Mouse (Mus musculus): Measurements from ENCODE around the gene Actr3b.
A peak's percentile ranks its signal among the peaks of the same experiment; 100 is the strongest.
"Not testable (repeated sequence)": the region's sequence is repeated elsewhere in the genome, so short reads cannot be mapped to it uniquely, and the experiment has no call there.

The Actr3b gene

GRCm38 (mm10) chr5:25791570-25791969, 31.8 kb downstream of the Actr3b start:
- peak; percentile 38 for DNase-seq

- DNase-seq, result no peak
These were observed 38.0 kb downstream of the Actr3b start for GRCm38 (mm10) chr5:25797776-25798175.

DNA sequence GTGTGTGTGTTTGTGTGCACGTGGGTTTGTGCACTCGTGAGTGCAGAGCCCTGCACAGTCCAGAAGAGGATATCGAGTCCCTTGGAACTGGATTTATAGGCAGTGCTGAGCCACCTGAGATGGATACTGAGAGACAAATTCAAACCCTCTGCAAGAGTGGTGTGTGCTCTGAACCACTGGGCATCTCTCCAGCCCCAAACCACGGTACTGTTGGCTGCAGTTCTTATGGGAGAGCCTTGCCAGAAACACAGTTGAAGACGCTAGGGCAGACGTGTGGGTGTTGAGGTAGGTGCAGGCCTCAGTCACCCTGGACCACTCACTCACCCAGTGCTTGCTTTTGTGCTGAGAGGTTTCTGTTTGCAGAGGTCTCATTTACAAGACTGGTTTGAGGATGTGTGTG, 41.1 kb downstream of the Actr3b start:
- no peak for DNase-seq

- no peak for DNase-seq
These were observed 41.9 kb downstream of the Actr3b start for GRCm38 (mm10) chr5:25801744-25802143.

- DNase-seq, result no peak
These were observed 44.8 kb downstream of the Actr3b start for GRCm38 (mm10) chr5:25804569-25804968.

DNA sequence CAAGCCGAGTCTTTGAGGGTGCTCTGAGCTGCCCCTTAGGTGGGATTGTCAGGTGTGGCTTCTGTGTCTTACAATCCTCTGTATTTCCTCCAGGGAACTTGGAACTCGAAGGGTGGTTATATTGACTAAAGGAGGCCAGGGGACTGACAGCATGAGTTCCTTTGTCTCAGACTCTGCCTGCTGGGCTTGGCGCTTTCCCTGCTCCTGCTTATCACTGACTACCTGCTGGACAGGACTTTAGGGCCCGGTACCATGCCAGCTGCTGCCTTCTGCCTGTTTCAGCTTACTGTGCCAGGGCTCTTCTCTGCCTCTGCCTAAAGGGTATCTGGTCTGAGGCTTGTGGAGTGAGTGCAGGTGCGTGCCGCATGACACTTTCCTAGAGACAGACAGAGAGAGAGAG, 53.1 kb downstream of the Actr3b start:
- DNase-seq, result no peak

DNA sequence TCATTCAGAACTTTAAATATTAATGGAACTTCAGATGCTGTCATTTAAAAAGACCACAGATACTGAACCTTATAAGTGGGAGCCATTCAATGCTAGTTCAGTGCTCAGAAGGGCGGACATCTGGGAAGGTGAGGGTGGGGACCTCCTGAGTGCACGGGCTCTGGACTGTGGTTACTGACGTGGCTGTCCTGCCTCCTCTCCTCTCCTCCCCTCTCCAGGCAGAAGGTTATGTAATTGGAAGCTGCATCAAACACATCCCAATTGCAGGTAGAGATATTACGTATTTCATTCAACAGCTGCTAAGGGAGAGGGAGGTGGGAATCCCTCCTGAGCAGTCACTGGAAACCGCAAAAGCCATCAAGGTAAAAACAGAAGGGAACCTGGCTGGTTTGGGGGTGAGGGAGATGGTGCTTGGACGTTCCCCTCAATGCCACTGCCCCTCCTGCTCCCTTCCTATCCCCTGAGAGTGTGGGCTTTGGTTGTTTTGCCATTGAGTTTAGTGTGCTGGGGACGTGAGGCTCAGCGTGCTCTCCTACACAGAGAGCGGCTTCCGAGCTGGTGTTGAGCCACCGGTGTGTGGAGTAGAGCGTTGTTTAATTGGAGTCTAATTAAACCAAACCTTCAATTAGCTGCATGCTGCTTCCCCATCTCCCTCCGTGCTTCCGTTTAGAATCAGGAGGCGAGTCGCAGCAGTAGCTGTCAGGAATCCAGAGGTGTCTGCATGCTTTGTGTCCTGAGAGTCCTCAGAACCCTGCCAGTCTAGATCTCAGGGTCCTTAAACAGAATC, 69.7 kb downstream of the Actr3b start:
- no peak for DNase-seq

DNA sequence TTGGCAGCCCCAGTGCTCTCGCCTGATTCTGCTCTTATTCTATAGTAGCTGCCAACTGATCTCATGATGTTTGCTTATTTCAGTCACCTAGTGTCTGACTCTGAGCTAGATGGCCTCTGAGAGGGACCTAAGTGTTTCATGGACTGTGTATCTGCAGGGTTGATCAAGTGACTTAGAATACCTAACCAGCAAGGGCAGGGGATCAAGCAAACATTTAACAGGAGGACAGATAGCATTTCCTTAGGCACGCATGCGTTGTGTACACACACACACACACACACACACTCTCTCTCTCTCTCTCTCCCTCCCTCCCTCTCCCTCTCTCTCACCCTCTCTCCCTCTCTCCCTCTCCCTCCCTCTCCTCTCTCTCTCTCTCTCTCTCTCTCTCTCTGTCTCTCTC, 71.0 kb downstream of the Actr3b start:
- DNase-seq, result no peak

DNA sequence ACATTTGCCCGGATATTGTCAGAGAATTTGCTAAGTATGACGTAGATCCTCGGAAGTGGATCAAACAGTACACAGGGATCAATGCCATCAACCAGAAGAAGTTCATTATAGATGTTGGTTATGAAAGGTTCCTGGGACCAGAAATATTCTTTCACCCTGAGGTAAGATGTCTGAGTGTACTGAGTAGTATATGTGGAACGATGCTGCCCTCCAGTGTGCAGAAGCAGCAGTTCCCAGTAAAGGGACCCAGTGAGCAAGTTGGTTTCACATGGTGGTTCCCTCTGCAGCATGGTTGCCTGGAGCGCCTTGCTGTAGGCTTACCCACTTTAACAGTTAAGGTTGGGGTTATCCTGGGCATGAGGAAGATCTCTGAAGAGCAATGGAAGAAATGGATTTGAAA, 71.8 kb downstream of the Actr3b start:
- peak; percentile 52 for DNase-seq

GRCm38 (mm10) chr5:25839400-25839799, 79.6 kb downstream of the Actr3b start:
- no peak for DNase-seq

DNA sequence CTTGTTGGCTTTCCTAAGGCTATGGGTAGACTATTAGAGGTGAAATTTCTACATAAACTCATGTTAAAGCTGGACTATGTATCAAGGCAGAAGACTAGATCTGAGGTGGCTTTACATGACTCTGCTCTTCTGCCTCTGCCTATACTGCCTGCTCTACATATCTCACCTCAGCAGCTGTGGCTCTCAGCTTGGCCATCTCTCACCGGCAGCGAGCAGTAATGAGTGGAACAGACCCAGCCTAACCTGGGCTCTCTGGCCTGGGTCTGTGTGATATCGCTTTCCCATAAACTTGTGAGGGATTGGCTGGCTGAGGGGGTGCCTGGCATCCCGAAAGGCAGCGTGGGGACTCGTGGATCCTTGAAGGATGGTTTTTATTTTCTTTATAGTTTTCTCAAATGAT, 86.8 kb downstream of the Actr3b start:
- DNase-seq, result no peak

- no peak for DNase-seq
These were observed 87.4 kb downstream of the Actr3b start for GRCm38 (mm10) chr5:25847154-25847553.

GRCm38 (mm10) chr5:25848058-25848457, 88.3 kb downstream of the Actr3b start:
- peak; percentile 44 for DNase-seq

DNA sequence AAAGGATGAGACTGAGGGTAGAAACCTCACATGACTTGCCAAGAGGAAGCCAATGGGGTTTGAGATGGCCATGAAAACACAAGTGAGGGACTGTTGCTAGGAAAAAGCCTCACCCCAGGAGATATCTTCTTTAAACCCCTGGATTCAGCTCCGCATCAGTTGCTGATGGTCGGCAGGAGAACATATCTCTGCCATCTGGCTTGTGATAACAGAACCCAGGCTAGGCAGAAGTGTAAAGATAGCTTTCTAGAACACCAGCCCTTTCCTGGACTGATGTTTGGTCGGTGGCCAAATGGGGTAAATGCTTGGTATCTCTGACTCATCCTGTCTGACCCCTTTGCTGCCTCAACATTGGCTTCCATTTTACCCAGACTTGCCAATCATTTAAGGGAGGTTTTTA, 106.4 kb downstream of the Actr3b start:
- no peak for DNase-seq

GRCm38 (mm10) chr5:25869880-25870279, 110.1 kb downstream of the Actr3b start:
- no peak for DNase-seq

GRCm38 (mm10) chr5:25870632-25871031, 110.8 kb downstream of the Actr3b start:
- no peak for DNase-seq

- no peak for DNase-seq
These were observed 111.7 kb downstream of the Actr3b start for GRCm38 (mm10) chr5:25871342-25872023.

DNA sequence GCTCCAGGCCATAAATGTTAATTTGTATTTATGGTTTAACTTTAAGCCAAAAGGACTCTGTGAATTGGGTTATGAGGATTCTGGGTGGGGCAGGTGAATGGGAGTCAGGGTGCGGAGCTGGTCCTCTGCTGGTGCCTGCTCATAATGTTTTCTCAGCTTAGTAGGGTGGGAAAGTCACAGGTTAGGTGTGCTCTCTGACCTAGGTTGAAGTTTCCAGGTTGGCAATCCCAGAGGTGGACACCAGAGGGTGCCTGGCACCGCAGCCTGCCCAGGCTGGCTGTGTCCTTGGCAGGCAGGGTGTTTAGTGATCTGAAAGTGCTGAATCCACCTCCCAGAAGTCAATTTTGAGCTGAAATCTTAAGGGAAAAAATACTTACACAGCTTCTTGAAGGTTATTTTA, 113.2 kb downstream of the Actr3b start:
- DNase-seq, result no peak

DNA sequence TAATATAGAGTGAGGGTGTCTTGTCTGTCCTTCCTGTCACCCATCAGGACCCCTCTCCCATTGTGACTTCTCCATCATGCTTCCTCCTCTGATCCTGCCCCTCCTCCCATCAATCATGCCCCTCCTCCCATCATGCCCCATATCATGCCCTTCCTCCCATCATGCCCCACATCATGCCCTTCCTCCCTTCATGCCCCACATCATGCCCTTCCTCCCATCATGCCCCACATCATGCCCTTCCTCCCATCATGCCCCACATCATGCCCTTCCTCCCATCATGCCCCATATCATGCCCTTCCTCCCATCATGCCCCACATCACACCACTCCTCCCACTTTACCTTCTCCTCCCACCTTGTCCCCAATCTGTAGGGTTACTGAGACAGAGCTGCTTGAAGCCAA, 116.1 kb downstream of the Actr3b start:
- not testable (repeated sequence) for DNase-seq

- no peak for DNase-seq
These were observed 117.5 kb downstream of the Actr3b start for GRCm38 (mm10) chr5:25877281-25877680.

GRCm38 (mm10) chr5:25877996-25878395, 118.2 kb downstream of the Actr3b start:
- no peak for DNase-seq

DNA sequence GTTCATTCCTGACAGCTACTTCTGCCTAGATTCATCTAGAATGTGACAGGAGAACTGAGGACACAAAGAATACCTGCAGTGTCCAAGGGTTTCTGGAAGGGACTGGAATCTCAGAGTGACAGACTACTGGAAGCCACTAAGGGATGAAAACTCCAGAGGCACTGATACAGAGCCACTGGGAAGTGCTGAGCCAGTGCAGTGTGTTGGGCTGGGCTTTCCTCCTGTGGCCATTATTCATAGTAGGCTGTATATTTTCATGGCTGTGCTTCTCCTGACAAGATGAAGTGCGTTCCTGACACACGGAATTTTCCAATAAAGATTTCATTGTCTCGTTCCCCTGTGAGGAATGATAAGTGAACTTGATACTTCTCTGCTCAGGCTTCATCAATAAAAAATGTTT, 126.9 kb downstream of the Actr3b start:
- no peak for DNase-seq

DNA sequence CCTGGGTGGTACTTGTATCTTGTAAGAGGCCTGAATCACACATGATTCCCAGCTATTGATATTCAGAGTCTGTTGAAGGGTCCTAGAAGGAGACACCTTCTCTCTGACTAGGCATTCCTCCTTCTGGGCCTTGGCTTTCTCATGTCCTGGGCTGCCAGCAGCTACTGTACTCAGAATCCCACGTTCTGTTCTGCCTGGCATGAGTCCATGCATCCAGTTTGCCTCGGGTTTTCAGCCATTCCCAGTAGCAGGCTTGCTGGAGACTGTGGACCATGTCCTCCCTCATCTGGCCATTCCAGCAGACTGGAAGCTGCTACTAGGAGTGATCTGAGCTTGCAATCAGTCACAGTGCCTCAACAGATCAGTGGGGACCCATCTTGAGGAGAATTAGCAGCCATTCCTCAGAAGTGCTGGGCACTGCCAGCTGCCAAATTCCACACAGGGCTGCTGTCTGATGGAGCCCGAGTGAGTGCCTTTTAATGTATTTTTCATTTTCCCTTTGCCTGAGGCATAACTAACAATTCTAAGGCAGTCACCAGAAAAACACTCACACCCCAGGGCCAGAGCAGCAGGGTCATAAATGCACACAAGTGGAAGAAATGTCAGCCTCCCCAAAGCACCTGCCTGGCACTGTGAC, 130.1 kb downstream of the Actr3b start:
- no peak for DNase-seq

DNA sequence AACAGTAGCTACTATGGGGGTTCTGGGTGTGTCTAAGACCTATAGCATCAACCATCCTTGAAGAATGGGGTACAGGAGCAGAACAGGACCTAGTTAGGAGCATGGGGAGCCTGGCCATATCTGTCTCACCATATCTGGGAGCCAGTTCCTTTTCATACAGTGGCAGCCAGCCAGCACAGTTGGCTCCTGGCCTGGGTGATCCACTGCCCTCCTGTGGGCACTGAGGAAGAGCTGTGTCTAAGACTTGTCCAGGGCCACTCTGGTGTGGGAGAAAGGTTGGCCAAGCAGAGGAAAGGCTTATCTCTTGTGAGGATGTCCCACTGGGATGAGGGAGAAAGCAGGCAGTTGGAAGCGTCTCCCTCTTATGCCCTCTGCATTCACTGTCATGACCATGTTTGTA, 131.5 kb downstream of the Actr3b start:
- DNase-seq, result no peak
